Mouse (Mus musculus) midbrain, embryonic 15.5 days (tissue): ENCODE results near the gene Slc15a2. TPM values are rescaled to one million over a fixed set of nuclear protein-coding genes. Genes with fewer than 3 reads are reported as not detected.

Source experiments
- ATAC-seq: fragments of 200-750 bp; cut with Nextera tagmentation; replicated peaks from 2 replicates; pipeline ENCODE4 v1.8.0; 2017; ENCODE audit warnings: moderate TSS enrichment
- H3K27ac ChIP-seq: fragments of 300-500 bp; sonication (generic); 2 replicates; pipeline ENCODE4 v1.5.1; 2015; ENCODE audit warnings: mild to moderate bottlenecking, inconsistent platforms
- H3K27me3 ChIP-seq: fragments of 300-500 bp; sonication (generic); replicated peaks from 2 replicates; pipeline ENCODE4 v1.6.1; 2015; ENCODE audit warnings: inconsistent platforms
- H3K36me3 ChIP-seq: fragments of 300-500 bp; sonication (generic); replicated peaks from 2 replicates; pipeline ENCODE4 v1.6.1; 2015; ENCODE audit warnings: inconsistent platforms
- H3K4me1 ChIP-seq: fragments of 300-500 bp; sonication (generic); 2 replicates; pipeline ENCODE4 v1.6.1; 2015; ENCODE audit warnings: inconsistent platforms
- H3K4me2 ChIP-seq: fragments of 300-500 bp; sonication (generic); 2 replicates; pipeline ENCODE4 v1.6.1; 2015; ENCODE audit warnings: inconsistent platforms, mild to moderate bottlenecking, moderate library complexity
- H3K4me3 ChIP-seq: fragments of 300-500 bp; sonication (generic); 2 replicates; pipeline ENCODE4 v1.5.1; 2015; ENCODE audit warnings: mild to moderate bottlenecking, inconsistent platforms
- H3K9ac ChIP-seq: fragments of 300-500 bp; sonication (generic); 2 replicates; pipeline ENCODE4 v1.6.1; 2015; ENCODE audit warnings: mild to moderate bottlenecking, inconsistent platforms
- H3K9me3 ChIP-seq: fragments of 300-500 bp; sonication (generic); 2 replicates; pipeline ENCODE4 v1.6.1; 2016; ENCODE audit warnings: inconsistent platforms
- WGBS: fragments of 180-500 bp; shearing (Covaris S2); methylation state at CpG from one replicate; pipeline ENCODE4 v1.1.7; 2015; ENCODE audit warnings: mixed read lengths; 5-methylcytosine and 5-hydroxymethylcytosine counted together
- polyA plus RNA-seq: library from polyadenylated mRNA; unstranded; fragments of >200 nt; fragmentation: Nextera tagmentation; extraction: Ambion mirVana; gene quantifications from 2 replicates; pipeline ENCODE4 v1.2.1, GENCODE M21; 2015

Slc15a2 gene
- polyA plus RNA-seq, 1 experiment from 2014 or later: 10.5 TPM

DNA sequence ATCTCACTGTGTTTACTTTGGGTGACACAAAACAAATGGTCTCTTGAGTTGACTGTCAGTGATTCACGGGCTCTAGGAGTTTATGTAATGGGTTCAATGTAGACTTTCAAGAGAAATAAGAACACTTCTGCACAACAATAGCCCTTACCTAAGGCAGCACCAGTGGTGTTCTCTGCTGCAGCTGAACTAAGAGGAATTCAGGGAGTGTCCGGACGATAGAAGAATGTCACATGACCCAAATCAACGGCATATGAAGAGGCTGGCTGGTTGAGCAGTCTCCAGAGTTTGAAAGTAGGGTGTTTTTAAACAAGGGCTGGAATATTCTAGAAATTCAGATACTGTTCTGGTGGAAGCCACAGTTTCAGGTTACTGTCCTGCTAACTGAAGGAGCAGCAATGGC lies 37.7 kb downstream of the Slc15a2 start:
- Histone ChIP-seq H3K4me1 (no peaks in the 10 kb centered on the region), H3K4me3 (no peak overlapping the region), H3K9ac (no peak overlapping the region), H3K27ac (no peak overlapping the region), H3K9me3 (no peaks in the 10 kb centered on the region), H3K4me2 (no peak overlapping the region), H3K27me3 (no peaks in the 10 kb centered on the region), H3K36me3 (no peaks in the 10 kb centered on the region)
- 88% methylated on average over 4 of the region's 4 CpGs for WGBS
- no peak for ATAC-seq

DNA sequence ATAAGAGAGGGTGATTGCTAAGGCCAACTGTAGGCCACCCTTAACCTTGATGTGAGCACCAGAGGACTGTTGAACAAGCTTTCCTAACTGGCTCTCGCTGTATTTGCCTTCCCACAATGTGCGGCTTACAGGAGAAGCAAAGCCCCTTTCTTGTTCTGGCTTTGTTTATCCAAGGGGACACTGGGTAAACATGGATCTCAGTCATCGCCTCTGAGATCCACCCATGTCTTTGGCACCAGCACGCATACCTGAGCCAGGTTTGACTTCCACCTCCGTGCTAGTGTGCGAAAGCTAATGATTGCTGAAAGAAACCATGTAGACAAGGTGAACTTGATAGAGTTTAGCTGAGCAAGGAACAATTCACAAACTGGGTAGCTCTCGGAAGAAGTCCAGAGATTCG lies 41.2 kb downstream of the Slc15a2 start:
- no peak overlapping the region for H3K4me2 ChIP-seq
- no peaks in the 10 kb centered on the region for H3K4me1 ChIP-seq
- no peak overlapping the region for H3K27ac ChIP-seq
- H3K9ac ChIP-seq: no peak overlapping the region
- H3K9me3 ChIP-seq: no peaks in the 10 kb centered on the region
- 94% methylated on average over 8 of the region's 8 CpGs for WGBS
- H3K27me3 ChIP-seq: no peaks in the 10 kb centered on the region
- no peak for ATAC-seq
- H3K36me3 ChIP-seq: no peaks in the 10 kb centered on the region
- H3K4me3 ChIP-seq: no peak overlapping the region

DNA sequence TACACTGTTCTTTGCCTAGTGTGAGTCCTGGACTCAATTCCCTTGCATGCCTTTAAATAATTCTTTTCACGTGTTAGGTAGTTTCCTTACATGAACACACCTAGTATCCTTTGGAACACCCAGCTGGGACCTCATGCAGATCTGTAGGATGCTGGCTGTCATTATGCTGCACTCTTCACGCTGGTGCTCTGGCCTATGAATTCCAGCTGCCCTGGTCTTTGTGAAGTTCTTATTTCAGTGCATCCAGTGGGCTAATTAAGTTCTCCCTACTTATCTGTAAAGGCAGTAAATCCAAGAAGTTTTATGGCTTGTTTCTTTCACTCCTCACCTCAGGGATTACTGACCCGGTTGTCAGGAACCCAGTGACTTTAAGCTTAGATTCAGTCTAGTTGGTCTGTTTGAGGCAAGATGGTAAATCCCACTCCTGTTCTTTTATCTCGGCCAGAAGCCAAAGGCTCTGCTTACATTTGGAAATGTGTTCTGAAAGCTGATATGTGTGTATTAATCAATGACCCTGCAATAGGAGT lies 45.3 kb downstream of the Slc15a2 start:
- Histone ChIP-seq H3K27me3 (no peaks in the 10 kb centered on the region), H3K4me1 (no peaks in the 10 kb centered on the region), H3K4me3 (no peak overlapping the region), H3K27ac (no peak overlapping the region), H3K9me3 (no peaks in the 10 kb centered on the region), H3K4me2 (no peak overlapping the region), H3K36me3 (no peaks in the 10 kb centered on the region), H3K9ac (no peak overlapping the region)
- ATAC-seq: no peak
- WGBS: 26% methylated on average over 4 of the region's 4 CpGs

DNA sequence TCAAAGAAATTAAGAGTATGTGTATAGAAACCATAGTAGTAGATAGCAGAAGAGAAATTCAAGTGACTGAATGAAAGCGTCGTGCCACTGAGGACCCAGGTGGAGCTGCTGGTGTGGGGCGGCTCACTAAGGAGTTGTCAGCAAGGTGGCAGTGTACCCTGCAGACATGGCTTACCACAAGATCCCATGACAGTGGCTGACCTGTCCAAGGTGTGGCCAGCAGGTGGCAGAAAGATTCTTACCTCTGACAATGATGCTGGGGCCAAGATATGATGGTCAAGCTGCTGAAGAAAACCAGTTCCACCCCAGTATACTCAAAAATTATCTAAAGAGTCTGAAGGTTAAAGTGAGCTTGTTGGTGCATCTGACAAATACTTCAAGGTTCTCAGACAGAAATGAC lies 49.3 kb downstream of the Slc15a2 start:
- Histone ChIP-seq H3K36me3 (no peaks in the 10 kb centered on the region), H3K9ac (no peak overlapping the region), H3K27me3 (no peaks in the 10 kb centered on the region), H3K4me1 (no peaks in the 10 kb centered on the region), H3K9me3 (no peaks in the 10 kb centered on the region), H3K27ac (no peak overlapping the region), H3K4me2 (no peak overlapping the region), H3K4me3 (no peak overlapping the region)
- WGBS: 88% methylated on average over 3 of the region's 3 CpGs
- no peak for ATAC-seq

DNA sequence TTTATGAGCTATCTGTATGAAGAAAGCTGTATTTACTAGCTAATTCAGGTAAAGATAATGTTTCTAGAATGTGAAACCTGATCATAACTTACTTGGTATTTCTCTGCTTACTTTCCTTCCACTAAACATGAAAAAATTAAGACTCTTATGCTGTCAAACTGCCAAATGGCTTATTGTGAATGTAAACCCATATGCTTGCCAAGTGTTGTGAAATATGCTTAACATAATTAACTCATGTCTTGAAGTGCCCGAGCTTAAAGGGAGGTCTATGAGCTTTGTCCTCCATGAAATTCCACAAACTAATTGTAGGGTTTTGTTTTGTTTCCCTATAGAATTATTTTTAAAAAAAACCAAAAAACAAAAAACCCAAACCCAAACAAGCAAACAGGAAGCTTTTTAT lies 50.9 kb downstream of the Slc15a2 start:
- H3K36me3 ChIP-seq: no peaks in the 10 kb centered on the region
- no peaks in the 10 kb centered on the region for H3K27me3 ChIP-seq
- H3K9me3 ChIP-seq: no peaks in the 10 kb centered on the region
- 79% methylated on average over 1 of the region's 1 CpGs for WGBS
- ATAC-seq: no peak
- H3K4me3 ChIP-seq: no peak overlapping the region
- H3K27ac ChIP-seq: no peak overlapping the region
- no peak overlapping the region for H3K9ac ChIP-seq
- H3K4me1 ChIP-seq: no peaks in the 10 kb centered on the region
- H3K4me2 ChIP-seq: no peak overlapping the region

DNA sequence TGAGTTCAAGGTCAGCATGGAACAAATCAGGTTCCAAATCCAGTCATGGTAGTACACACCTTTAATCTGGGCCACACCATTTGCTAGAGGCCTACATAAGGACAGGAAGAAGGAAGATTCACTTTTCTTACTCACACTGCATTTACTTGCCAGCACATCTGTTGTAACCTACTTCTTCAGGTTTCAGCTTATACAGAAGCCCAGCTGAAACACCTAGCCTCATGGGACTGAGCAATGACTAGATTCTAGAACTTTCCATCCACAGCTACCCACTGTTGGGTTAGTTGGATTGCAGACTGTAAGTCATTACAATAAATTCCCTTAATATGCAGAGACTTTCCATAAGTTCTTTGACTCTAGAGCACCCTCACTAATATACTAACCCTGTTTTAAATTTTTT lies 52.2 kb downstream of the Slc15a2 start:
- Histone ChIP-seq H3K4me3 (no peak overlapping the region), H3K9ac (no peak overlapping the region), H3K4me2 (no peak overlapping the region), H3K27me3 (no peaks in the 10 kb centered on the region), H3K36me3 (no peaks in the 10 kb centered on the region), H3K27ac (no peak overlapping the region), H3K9me3 (no peaks in the 10 kb centered on the region), H3K4me1 (no peaks in the 10 kb centered on the region)
- ATAC-seq: no peak

DNA sequence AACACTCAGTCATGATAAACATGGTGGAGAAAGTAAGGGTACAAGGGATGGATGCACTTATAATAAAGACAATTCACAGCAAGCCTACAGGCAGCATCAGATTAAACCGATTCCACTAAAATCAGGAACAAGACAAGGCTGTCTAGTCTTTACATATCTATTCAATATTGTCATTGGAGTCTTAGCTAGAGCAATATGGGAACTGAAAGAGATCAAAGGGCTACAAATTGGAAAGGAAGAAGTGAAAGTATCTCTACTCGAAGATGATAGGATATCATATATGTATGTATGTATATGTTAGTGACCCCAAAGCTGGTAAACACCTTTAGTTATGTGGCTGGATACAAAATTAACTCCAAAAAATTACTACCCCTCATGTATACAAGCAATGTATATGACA lies 55.8 kb downstream of the Slc15a2 start:
- Histone ChIP-seq H3K4me3 (no peak overlapping the region), H3K9ac (no peak overlapping the region), H3K4me2 (no peak overlapping the region), H3K27ac (no peak overlapping the region), H3K36me3 (no peaks in the 10 kb centered on the region), H3K4me1 (no peaks in the 10 kb centered on the region), H3K27me3 (no peaks in the 10 kb centered on the region), H3K9me3 (no peaks in the 10 kb centered on the region)
- 87% methylated on average over 2 of the region's 2 CpGs for WGBS
- no peak for ATAC-seq

DNA sequence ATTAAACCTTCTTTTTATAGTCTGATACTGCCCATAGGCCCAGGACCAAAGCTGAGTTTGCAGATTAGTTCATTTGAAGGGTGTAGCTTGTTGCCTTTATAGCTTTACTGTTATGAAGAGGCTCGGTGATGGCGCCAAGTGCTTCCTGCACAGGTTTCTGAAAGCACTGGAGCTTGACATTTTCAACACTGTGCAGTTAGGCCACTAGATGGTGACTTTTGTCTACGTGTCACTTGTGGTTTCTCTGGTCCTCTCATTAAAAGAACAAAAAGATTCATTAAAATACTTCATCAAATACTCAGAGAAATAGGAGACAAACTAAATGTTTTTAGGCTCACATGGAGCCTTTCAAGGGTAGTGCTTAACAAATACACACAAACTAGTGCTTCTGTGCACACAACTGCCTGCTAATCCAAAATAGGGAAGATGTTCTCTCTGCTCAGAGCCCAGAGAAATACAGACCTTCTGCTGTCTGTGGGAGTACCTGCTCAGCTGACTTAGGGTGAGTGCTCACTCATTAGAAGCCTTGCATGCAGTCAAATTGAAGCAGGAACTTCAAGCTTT lies 60.8 kb downstream of the Slc15a2 start:
- Histone ChIP-seq H3K4me2 (no peak overlapping the region), H3K9ac (no peak overlapping the region), H3K4me1 (no peaks in the 10 kb centered on the region), H3K9me3 (no peaks in the 10 kb centered on the region), H3K4me3 (no peak overlapping the region), H3K27ac (no peak overlapping the region), H3K27me3 (no peaks in the 10 kb centered on the region), H3K36me3 (no peaks in the 10 kb centered on the region)
- ATAC-seq: no peak
- 65% methylated on average over 3 of the region's 3 CpGs for WGBS

DNA sequence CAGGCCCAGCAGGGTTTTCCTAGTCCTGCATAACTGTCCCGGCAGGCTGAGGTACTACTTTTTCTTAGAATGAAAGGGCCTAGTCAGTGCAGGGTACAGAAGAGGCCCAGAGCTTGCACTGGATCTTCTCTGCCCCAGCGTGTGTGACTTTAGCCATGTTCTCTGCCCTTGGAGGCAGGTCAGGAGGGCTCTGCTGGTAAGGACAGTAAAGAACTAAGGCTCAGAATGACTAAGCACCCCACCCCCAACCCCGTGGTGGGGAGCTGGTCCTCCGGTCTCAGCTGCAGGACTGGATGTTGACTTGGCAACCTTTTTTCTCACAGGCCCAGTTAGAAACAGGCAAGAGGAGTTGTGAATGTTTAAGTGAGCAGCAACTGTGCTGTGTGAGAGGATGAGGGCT lies 62.0 kb downstream of the Slc15a2 start:
- H3K4me1 ChIP-seq: no peaks in the 10 kb centered on the region
- no peak overlapping the region for H3K9ac ChIP-seq
- H3K9me3 ChIP-seq: no peaks in the 10 kb centered on the region
- 18% methylated on average over 4 of the region's 4 CpGs for WGBS
- H3K36me3 ChIP-seq: no peaks in the 10 kb centered on the region
- no peak overlapping the region for H3K4me2 ChIP-seq
- no peak overlapping the region for H3K27ac ChIP-seq
- ATAC-seq: no peak
- H3K4me3 ChIP-seq: no peak overlapping the region
- H3K27me3 ChIP-seq: no peaks in the 10 kb centered on the region

DNA sequence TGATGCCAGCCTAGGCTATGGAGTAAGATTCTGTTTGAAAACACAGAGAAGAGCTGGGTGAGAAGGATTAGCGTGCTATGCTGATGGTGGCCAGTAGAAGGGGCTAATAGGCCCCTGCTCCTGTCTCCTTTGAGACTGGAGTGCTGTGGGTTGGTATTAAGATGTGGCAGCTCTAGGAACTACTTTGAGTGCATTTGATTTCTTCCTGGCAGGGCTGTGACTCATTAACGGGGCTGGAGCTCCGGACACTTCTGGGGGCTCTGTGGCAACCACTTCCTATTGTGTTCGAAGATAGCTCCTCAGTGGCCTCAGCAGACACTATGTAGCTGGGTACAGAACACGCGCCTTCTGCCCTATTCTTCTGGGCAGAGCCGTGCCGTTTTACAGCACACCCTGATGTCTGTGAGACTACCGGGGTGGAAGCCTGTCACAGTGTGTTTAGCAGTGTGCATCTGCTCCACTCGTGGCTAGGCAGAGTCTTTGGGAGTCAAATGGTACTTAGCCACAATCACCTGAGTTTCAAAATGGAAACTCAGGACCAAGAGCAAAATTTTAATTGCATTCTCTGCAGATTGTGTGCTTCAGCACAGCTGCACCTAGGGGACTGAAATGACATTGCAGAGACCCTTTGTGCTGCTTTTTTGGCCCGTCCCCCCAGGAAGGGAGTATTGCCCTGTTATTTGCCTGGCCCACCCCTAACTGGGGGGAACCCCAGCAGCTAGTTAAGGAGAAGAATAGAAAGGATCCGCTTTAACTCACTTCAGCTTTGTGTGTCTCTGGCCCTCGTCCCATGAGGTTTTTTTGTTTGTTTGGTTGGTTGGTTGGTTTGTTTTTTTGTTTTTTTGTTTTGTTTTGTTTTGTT lies 64.3 kb downstream of the Slc15a2 start:
- Histone ChIP-seq H3K9ac (no peak overlapping the region), H3K27me3 (no peaks in the 10 kb centered on the region), H3K27ac (no peak overlapping the region), H3K4me3 (no peak overlapping the region), H3K9me3 (no peaks in the 10 kb centered on the region), H3K4me1 (no peaks in the 10 kb centered on the region), H3K4me2 (no peak overlapping the region), H3K36me3 (no peaks in the 10 kb centered on the region)
- 69% methylated on average over 13 of the region's 13 CpGs for WGBS
- no peak for ATAC-seq

DNA sequence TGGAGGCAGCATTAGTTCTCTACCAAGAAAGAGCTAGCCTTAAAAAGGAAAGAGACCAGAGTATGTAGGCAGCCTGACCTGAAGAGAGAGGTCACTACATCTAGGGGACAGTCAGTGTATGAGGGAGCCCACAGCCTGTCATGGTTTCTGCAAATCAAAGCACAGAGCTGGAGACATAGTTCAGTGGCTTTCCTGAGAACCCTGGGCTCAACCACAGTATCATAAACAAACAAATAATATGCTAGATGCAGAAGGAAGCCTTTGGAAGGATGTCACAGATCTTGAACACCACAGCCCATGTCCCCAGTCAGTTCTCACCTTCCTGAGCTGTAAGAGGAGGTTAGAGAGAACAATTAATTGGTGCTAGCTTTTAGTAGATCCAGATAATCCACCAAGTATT lies 66.1 kb downstream of the Slc15a2 start:
- Histone ChIP-seq H3K9me3 (no peaks in the 10 kb centered on the region), H3K27me3 (no peaks in the 10 kb centered on the region), H3K9ac (no peak overlapping the region), H3K27ac (no peak overlapping the region), H3K4me1 (no peaks in the 10 kb centered on the region), H3K4me2 (no peak overlapping the region), H3K36me3 (no peaks in the 10 kb centered on the region), H3K4me3 (no peak overlapping the region)
- ATAC-seq: no peak

DNA sequence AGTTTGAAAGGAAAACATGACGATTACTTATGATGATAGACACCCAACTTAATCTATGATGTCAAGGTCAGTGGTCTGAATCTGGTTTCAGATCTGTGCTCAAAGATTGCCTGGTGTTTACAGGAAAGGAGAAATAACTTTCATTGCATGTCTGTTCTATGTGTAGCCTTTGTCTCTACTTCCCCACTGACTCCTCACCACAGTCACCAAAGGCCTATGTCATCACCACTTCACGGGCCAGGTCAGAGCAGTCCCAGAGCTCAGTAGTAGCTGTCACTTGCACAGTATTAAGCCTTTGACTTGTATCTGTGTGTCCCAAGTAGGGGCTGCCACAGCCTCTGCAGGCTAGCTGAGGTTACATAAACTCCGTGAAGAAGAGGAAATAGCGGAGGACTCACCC lies 67.3 kb downstream of the Slc15a2 start:
- H3K4me2 ChIP-seq: no peak overlapping the region
- H3K9me3 ChIP-seq: no peaks in the 10 kb centered on the region
- ATAC-seq: no peak
- H3K9ac ChIP-seq: no peak overlapping the region
- no peak overlapping the region for H3K4me3 ChIP-seq
- no peak overlapping the region for H3K27ac ChIP-seq
- H3K36me3 ChIP-seq: no peaks in the 10 kb centered on the region
- no peaks in the 10 kb centered on the region for H3K27me3 ChIP-seq
- 91% methylated on average over 4 of the region's 4 CpGs for WGBS
- no peaks in the 10 kb centered on the region for H3K4me1 ChIP-seq

DNA sequence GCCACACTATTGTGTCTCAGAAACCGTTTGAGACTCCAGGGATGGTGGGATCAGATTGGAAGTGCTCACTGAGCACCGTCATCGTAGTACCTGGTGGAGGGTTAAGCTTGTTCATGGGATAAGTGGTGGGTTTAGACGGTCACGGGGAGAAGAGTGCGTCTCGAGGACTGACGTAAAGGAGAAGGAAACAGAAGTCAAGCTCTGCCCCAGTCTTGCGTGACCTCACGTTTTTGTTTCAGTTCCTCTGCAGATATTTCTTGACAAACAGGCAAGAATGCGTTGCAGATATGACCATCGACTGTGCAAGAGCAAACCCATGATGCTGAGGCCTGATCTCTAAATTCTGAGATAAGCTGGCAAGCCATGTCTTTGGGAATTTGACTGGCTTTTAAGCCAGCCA lies 73.0 kb downstream of the Slc15a2 start:
- Histone ChIP-seq H3K9me3 (no peaks in the 10 kb centered on the region), H3K9ac (no peak overlapping the region), H3K36me3 (no peaks in the 10 kb centered on the region), H3K27ac (no peak overlapping the region), H3K4me1 (no peaks in the 10 kb centered on the region), H3K27me3 (no peaks in the 10 kb centered on the region), H3K4me3 (no peak overlapping the region), H3K4me2 (no peak overlapping the region)
- ATAC-seq: no peak
- WGBS: 91% methylated on average over 12 of the region's 12 CpGs
